ENCODE assay signal across 8 mouse cellular contexts in genomic region chr4:116685402-116686061, GRCm38 (mm10). TPM values are rescaled to one million over a fixed set of nuclear protein-coding genes. Genes with fewer than 3 reads are reported as not detected.
A peak's percentile ranks its signal among the peaks of the same experiment; 100 is the strongest.
DNase-seq lines count a peak whose midpoint lies in the region; ATAC-seq and TF ChIP-seq lines count a peak whose summit lies in the region.

Gene Prdx1 (plus strand): TSS chr4:116685544.

- H3K9me3 ChIP-seq in hindbrain, postnatal 0 days (ENCODE audit: low read length) = no peaks in the 10 kb centered on the region

- peak; percentile 73 for DNase-seq in WW6 (ENCODE audit: low read depth, low spot score)
- DNase-seq in cerebellum, postnatal 4 days (ENCODE audit: low spot score in 2 of 2) = peak; percentile 93 to 95
- DNase-seq in gastrocnemius, adult 2 months = peak; percentile 97
- DNase-seq in hindbrain, postnatal 0 days (ENCODE audit: low spot score) = peak; percentile 94
- peak; percentile 86 to 90 for DNase-seq in left cerebral cortex, adult 2 months (ENCODE audit: extremely low spot score in 1 of 2, low spot score in 2 of 2)
- peak; percentile 82 to 90 for DNase-seq in right cerebral cortex, adult 2 months (ENCODE audit: low spot score in 2 of 2)
- peak; percentile 96 for DNase-seq in urinary bladder, postnatal 14 days (ENCODE audit: low spot score)

- H3K27ac ChIP-seq in gastrocnemius, adult 2 months = peak within 1 kb of the TSS; percentile 96
- peak within 1 kb of the TSS; percentile 93 for H3K27ac ChIP-seq in hindbrain, postnatal 0 days
- peak within 1 kb of the TSS; percentile 93 for H3K27ac ChIP-seq in left cerebral cortex, adult 2 months

- peak; percentile 75 for TF ChIP-seq CTCF in gastrocnemius, adult 2 months (IDR thresholded peaks at IDR 0.05)
- TF ChIP-seq CTCF in hindbrain, postnatal 0 days (IDR thresholded peaks at IDR 0.05; ENCODE audit: low read depth) = peak; percentile 91
- TF ChIP-seq CTCF in left cerebral cortex, adult 2 months (IDR thresholded peaks at IDR 0.05) = peak; percentile 79

- H3K4me1 ChIP-seq in hindbrain, postnatal 0 days (ENCODE audit: insufficient read depth, low read length) = 0 out of 2 replicates have a peak, but pooled peaks cover 3% of the 10 kb centered on the region

- H3K9ac ChIP-seq in hindbrain, postnatal 0 days (replicated peaks; ENCODE audit: low read length) = peak within 1 kb of the TSS; percentile 72

- under 1% methylated on average over 53 of the region's 56 CpGs for WGBS in hindbrain, postnatal 0 days

- H3K36me3 ChIP-seq in hindbrain, postnatal 0 days (ENCODE audit: insufficient read depth, low read length) = peaks cover 13% of the 10 kb centered on the region; the same call in 1 of the 2 replicates

- H3K4me2 ChIP-seq in hindbrain, postnatal 0 days (ENCODE audit: low read depth, low read length) = peak within 1 kb of the TSS; percentile 63

- no peaks in the 10 kb centered on the region for H3K27me3 ChIP-seq in hindbrain, postnatal 0 days (ENCODE audit: insufficient read depth, low read length)

- H3K4me3 ChIP-seq in gastrocnemius, adult 2 months = peak within 1 kb of the TSS; percentile 91
- peak within 1 kb of the TSS; percentile 67 for H3K4me3 ChIP-seq in hindbrain, postnatal 0 days (ENCODE audit: low read length)
- peak within 1 kb of the TSS; percentile 72 for H3K4me3 ChIP-seq in left cerebral cortex, adult 2 months

- intact Hi-C loops in gastrocnemius, adult 2 months (cut with DNase I) = loop anchor here (2.0 kb wide), 1 partner anchor 35 kb away; the partner anchor contains the start of gene Akr1a1
- intact Hi-C loops in left cerebral cortex, adult 2 months (cut with DNase I) = loop anchor here (2.0 kb wide), 1 partner anchor 35 kb away; the partner anchor contains the start of gene Akr1a1

- ATAC-seq in hindbrain, postnatal 0 days = peak; percentile 98
- ATAC-seq in megakaryocyte, adult 5-6 weeks (ENCODE audit: poor library complexity, severe bottlenecking) = peak; percentile 91

RNA-seq across cellular contexts. Expression of gene Prdx1, which starts in this region (rescaled TPM):
- total RNA-seq in gastrocnemius, adult 2 months (2021) = 100 to 1,000 TPM; 260 to 273 TPM
- 119 and 136 TPM in 2 replicates for total RNA-seq in hindbrain, postnatal 0 days (2014; rRNA removed)
- polyA plus RNA-seq in hindbrain, postnatal 0 days (2015; fragmentation: Nextera tagmentation; extraction: Ambion mirVana) = 589 and 626 TPM in 2 replicates
- 100 to 1,000 TPM; 136 to 139 TPM for total RNA-seq in left cerebral cortex, adult 2 months (2021)
- 556 and 644 TPM in 2 replicates for total RNA-seq in megakaryocyte, adult 5-6 weeks (2015)
- total RNA-seq in megakaryocyte, adult 5-6 weeks (2017) = 344 and 395 TPM in 2 replicates

Comparison
In these comparisons a context has a peak if more than half of its experiments do, and no peak if none do; other contexts are left out.
1. Peak in every context shown above with its lines: DNase-seq, ATAC-seq, H3K4me3 ChIP-seq and H3K27ac ChIP-seq.